Mouse (Mus musculus): Measurements from ENCODE around the gene Tenm1. TPM values are rescaled to one million over a fixed set of nuclear protein-coding genes. Genes with fewer than 3 reads are reported as not detected.

Gene Tenm1
- polyA plus RNA-seq, 1 experiment from 2014 or later = 2.8 TPM

DNA sequence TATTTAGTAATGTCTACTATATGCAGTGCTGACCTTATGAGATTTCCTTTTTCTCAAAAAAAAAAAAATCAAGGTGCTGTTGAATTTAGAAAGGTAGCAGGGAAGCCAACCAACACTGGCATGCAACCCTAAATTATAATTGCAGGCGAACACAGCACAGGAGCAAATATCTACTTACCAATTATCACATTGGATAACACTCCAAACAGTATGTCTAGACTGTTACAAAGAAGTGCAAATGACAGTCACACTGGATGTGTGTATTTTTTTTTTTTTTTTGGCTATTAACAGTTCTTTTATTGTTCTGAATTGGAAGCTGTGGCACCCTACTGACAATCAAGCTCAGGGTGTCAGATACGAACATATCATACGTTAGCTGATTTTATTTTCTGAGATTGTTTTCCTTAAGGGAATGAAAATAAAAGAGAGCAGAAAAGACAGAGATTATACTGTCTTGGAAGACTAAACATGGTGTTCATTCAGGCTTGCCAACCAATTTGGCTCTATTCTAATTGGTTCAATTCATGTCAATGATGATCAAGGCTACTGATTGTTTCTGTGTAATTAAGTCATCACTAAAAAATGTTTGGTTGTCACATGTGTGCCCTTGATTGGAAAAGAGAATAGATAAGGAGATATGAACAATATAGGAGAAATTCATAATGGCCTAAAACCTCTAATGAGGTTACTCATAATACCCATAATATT is 710.7 kb downstream of the Tenm1 start:
- H3K4me3 ChIP-seq (replicated peaks) = no peak overlapping the region
- 84% methylated on average over 3 of the region's 3 CpGs for WGBS
- no peaks in the 10 kb centered on the region for H3K9me3 ChIP-seq
- H3K27me3 ChIP-seq (replicated peaks) = no peaks in the 10 kb centered on the region
- no peaks in the 10 kb centered on the region for H3K36me3 ChIP-seq
- H3K9ac ChIP-seq = no peak overlapping the region
- no peak for ATAC-seq (ENCODE audit: insufficient read depth, low FRiP score, low read depth)
- H3K27ac ChIP-seq = no peak overlapping the region
- no peaks in the 10 kb centered on the region for H3K4me1 ChIP-seq
- no peak overlapping the region for H3K4me2 ChIP-seq

DNA sequence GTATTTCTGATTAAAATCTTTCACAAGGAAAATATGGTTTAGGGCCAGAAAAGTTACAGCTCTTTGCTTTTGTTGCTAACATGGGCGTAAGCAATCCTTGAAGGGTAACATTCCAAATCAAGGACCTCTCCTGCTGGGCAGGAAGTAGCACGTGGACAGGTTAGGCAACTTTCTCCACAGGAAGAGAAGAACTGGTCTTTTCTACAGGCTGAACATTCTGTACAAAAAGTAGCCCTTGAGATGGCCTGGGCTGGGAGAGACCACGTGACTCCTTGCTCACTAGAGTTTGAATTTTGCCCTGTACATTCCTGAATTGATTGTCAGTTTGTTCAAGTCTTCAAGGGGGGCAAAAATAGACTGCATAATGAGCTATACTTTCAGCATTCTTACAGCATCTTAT is 728.6 kb downstream of the Tenm1 start:
- Histone ChIP-seq H3K27ac (no peak overlapping the region), H3K4me1 (no peaks in the 10 kb centered on the region), H3K9ac (no peak overlapping the region), H3K4me2 (no peak overlapping the region), H3K27me3 (replicated peaks) (no peaks in the 10 kb centered on the region), H3K9me3 (no peaks in the 10 kb centered on the region), H3K4me3 (replicated peaks) (no peak overlapping the region), H3K36me3 (no peaks in the 10 kb centered on the region)
- 53% methylated on average over 3 of the region's 3 CpGs for WGBS
- ATAC-seq (ENCODE audit: insufficient read depth, low FRiP score, low read depth) = no peak

DNA sequence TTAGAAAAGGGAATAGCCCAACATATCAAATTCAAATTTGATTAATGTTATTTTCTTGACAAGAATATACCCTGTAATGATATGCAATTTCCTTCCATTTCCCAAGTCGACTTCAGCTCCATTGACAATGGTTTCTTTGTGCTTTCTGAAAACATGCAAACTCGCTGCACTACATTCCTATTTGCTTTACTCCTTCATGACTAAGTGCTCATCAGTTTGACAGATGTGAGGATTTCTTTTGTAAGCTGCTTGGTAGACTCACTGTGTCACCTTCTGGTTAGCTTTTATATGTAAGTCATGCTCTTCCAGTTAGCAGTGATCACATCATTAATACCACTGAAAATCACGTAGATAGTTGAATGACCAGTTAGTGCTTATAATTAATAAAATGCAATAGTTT is 781.8 kb downstream of the Tenm1 start:
- Histone ChIP-seq H3K36me3 (no peaks in the 10 kb centered on the region), H3K4me1 (no peaks in the 10 kb centered on the region), H3K27me3 (replicated peaks) (no peaks in the 10 kb centered on the region), H3K4me3 (replicated peaks) (no peak overlapping the region), H3K9me3 (no peaks in the 10 kb centered on the region), H3K27ac (no peak overlapping the region), H3K9ac (no peak overlapping the region), H3K4me2 (no peak overlapping the region)
- 62% methylated on average over 3 of the region's 3 CpGs for WGBS
- ATAC-seq (ENCODE audit: insufficient read depth, low FRiP score, low read depth) = no peak

DNA sequence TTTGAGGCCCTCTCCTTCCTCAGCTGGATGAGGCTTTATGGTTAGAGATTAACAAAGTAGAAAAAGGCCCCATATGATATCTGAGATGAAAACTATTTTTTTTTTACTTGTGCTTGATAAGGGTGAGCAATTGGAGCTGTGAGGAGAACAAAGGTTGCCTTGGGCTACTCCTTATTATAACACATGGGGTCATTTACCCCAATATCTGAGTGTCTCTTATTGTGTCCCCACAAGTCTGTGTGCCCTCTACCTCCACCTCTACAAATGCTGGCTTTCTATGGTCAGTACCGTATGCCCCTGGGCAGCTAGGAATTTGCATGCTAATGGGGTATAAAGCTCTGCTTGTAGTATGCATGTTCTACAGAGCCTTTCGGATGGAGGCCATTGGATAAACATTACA is 848.4 kb downstream of the Tenm1 start:
- ATAC-seq (ENCODE audit: insufficient read depth, low FRiP score, low read depth) = no peak
- H3K27ac ChIP-seq = no peak overlapping the region
- no peaks in the 10 kb centered on the region for H3K36me3 ChIP-seq
- H3K9ac ChIP-seq = no peak overlapping the region
- WGBS = 59% methylated on average over 2 of the region's 2 CpGs
- H3K27me3 ChIP-seq (replicated peaks) = no peaks in the 10 kb centered on the region
- H3K9me3 ChIP-seq = no peaks in the 10 kb centered on the region
- H3K4me3 ChIP-seq (replicated peaks) = no peak overlapping the region
- H3K4me1 ChIP-seq = no peaks in the 10 kb centered on the region
- no peak overlapping the region for H3K4me2 ChIP-seq

DNA sequence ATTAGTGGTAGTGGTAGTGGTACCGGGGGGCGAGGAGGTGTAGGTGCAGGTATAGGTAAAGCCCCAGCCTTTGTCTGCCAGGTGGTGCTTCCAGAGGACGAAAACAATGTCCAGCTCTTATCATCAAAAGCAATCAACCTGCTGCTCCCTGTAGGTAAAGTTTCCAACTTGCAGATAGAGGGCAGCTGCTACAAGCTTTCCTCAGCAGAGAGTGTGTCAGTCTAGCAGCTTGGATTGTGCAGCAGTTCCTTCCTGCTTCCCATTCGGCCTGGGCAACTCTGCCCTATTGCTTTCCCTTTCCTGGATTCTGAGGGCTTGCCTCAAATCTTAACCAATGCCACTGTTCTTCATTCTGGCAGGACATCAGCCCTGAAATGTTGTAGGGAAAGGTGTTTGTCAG is 870.2 kb downstream of the Tenm1 start:
- Histone ChIP-seq H3K9ac (no peak overlapping the region), H3K27ac (no peak overlapping the region), H3K4me1 (no peaks in the 10 kb centered on the region), H3K27me3 (replicated peaks) (no peaks in the 10 kb centered on the region), H3K36me3 (no peaks in the 10 kb centered on the region), H3K4me3 (replicated peaks) (no peak overlapping the region), H3K4me2 (no peak overlapping the region), H3K9me3 (no peaks in the 10 kb centered on the region)
- WGBS = 67% methylated on average over 4 of the region's 4 CpGs
- no peak for ATAC-seq (ENCODE audit: insufficient read depth, low FRiP score, low read depth)

DNA sequence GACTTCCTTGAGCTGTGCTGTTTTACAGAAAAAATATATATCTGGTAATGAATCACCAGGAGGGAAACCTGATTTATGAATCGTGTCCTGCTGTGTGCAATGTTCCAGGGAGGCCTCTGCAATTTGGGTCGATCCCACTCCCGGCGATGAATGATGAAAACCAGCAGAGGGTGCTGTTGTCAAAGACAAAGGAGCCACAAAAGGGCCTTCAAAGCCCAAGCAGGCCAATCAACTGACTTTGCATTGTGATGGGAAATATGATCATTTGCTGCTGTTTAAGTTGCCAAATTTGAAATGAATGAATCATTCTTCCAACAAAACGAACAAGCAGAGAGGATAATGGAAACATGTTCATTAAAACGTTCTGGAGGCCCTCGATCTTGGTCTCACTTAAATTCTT is 871.6 kb downstream of the Tenm1 start:
- Histone ChIP-seq H3K27me3 (replicated peaks) (no peaks in the 10 kb centered on the region), H3K4me1 (no peaks in the 10 kb centered on the region)

DNA sequence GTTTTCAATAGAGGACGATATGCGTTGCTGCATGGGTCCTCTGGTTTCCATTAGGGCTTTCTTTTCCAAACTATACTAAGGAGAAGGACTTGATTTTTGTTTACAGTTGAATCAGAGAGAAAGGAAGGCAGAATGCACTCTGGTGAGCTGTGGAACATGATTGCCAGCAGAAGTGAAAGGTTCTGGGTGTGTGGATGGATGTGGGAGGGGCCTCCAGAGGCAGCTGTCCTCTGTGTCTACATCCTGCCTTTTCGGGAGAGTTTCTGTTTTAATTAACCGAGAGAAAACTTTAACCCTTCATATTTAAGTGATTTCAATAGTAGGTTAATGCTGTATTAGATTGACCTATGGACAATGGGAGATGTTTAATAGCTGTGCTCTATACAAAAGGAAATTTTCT is 880.4 kb downstream of the Tenm1 start:
- Histone ChIP-seq H3K27me3 (replicated peaks) (no peaks in the 10 kb centered on the region), H3K27ac (no peak overlapping the region), H3K4me3 (replicated peaks) (no peak overlapping the region), H3K9ac (no peak overlapping the region), H3K9me3 (no peaks in the 10 kb centered on the region), H3K4me2 (no peak overlapping the region), H3K36me3 (no peaks in the 10 kb centered on the region), H3K4me1 (no peaks in the 10 kb centered on the region)
- ATAC-seq (ENCODE audit: insufficient read depth, low FRiP score, low read depth) = no peak
- 63% methylated on average over 4 of the region's 4 CpGs for WGBS

More for the DNA sequence above, 871.6 kb downstream of the Tenm1 start:
- 21% methylated on average over 7 of the region's 7 CpGs for WGBS
- Histone ChIP-seq H3K4me3 (replicated peaks) (no peak overlapping the region), H3K4me2 (no peak overlapping the region), H3K36me3 (no peaks in the 10 kb centered on the region), H3K9ac (no peak overlapping the region), H3K9me3 (no peaks in the 10 kb centered on the region), H3K27ac (no peak overlapping the region)
- no peak for ATAC-seq (ENCODE audit: insufficient read depth, low FRiP score, low read depth)

DNA sequence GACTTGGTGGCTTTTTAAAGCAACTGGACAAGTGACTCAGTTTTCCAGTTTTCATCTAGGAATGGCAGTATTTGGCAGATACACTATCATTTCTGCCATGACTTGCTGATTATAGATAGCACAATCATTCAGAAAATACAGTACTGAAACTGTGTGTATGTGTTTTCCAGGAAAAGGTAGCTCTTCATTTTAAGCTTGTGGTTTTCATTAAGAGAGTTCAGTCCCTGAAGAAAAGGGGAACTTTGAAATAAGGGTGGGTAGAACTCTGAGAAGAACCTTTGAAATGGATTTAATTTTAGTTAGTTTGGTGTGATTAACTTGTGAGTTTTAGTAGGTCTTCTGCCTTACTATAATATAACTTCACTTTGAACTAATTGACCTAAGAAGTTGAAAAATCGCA is 883.9 kb downstream of the Tenm1 start:
- ATAC-seq (ENCODE audit: insufficient read depth, low FRiP score, low read depth) = no peak
- Histone ChIP-seq H3K4me2 (no peak overlapping the region), H3K27me3 (replicated peaks) (no peaks in the 10 kb centered on the region), H3K36me3 (no peaks in the 10 kb centered on the region), H3K4me3 (replicated peaks) (no peak overlapping the region), H3K9me3 (no peaks in the 10 kb centered on the region), H3K4me1 (no peaks in the 10 kb centered on the region), H3K9ac (no peak overlapping the region), H3K27ac (no peak overlapping the region)
- 94% methylated on average over 1 of the region's 1 CpGs for WGBS

DNA sequence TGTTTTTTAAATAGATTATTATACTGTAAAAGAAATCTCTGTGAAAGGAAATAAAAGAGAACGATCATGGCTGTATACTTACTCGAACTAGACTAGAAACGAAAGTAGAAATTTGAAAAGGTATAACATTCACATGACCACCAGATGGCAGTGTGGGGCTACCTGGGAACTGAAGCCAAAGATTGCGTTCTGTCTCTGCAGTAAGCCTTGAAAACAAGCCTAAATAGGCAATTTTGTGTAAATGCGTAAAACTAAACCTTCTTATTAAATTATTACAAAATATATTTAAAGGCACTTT is 888.2 kb downstream of the Tenm1 start:
- H3K9me3 ChIP-seq = no peaks in the 10 kb centered on the region
- no peak overlapping the region for H3K9ac ChIP-seq
- no peak overlapping the region for H3K27ac ChIP-seq
- H3K36me3 ChIP-seq = no peaks in the 10 kb centered on the region
- H3K4me2 ChIP-seq = peak overlapping the region; percentile 35
- no peaks in the 10 kb centered on the region for H3K27me3 ChIP-seq (replicated peaks)
- H3K4me3 ChIP-seq (replicated peaks) = peak overlapping the region; percentile 11; the same call in 1 of the 2 replicates
- ATAC-seq (ENCODE audit: insufficient read depth, low FRiP score, low read depth) = no peak
- WGBS = 31% methylated on average over 5 of the region's 5 CpGs
- H3K4me1 ChIP-seq = no peaks in the 10 kb centered on the region

DNA sequence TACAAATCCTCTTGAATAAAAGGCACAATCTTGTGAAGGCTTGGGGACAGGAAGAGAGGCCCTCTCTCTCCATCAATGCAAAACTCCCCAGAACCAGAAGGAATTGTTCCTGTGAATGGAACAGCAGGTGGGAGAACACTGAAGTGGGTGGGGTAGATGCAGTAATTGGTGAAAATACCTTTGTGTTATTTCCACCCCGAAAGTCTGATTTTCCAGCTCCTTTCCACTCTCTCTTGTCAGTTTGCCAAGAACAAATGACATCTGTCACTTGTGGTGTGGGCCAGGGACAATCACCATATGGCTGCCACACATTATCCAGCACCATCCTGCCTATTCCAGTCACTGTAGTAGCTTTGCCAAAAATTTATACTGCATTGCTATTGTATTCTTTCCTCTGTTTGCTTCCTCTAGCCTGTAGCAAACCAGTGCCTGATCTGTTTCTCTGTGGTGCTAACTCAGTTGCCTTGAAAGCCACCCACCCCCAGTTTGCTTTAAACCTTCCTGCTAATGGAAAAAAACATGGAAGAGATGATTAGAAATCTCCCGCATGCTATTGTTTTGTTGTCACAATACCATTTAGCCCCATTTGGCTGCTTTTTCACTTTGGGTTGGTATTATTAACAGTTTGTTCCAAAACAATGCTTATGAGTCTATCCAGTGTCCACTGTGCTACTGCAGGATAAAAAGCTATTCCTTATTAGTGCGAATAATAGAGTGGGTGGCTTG is 888.7 kb downstream of the Tenm1 start:
- WGBS = 33% methylated on average over 3 of the region's 3 CpGs
- H3K9ac ChIP-seq = no peak overlapping the region
- no peaks in the 10 kb centered on the region for H3K4me1 ChIP-seq
- no peak overlapping the region for H3K27ac ChIP-seq
- H3K9me3 ChIP-seq = no peaks in the 10 kb centered on the region
- ATAC-seq (ENCODE audit: insufficient read depth, low FRiP score, low read depth) = no peak
- peak overlapping the region; percentile 35 for H3K4me2 ChIP-seq
- H3K27me3 ChIP-seq (replicated peaks) = no peaks in the 10 kb centered on the region
- H3K4me3 ChIP-seq (replicated peaks) = peak overlapping the region; percentile 11; the same call in 1 of the 2 replicates
- no peaks in the 10 kb centered on the region for H3K36me3 ChIP-seq

DNA sequence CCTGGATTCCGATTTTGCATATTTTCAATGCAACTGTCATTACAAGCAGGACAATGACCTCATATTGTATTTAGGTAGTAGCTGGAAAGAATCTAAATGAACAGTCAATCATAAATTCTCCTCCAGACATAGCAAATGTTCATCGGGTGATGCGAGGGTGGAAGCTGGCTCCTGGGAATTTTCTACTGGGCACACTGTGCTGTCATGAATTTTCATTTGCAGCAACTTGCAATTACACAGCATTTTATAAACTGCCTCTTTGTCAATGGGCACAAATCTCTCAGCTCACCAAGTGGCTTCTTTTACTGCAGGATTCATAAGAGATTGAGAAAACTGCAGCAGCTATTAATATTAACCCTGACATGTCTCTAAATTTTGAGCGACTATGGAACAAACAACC is 898.2 kb downstream of the Tenm1 start:
- no peak overlapping the region for H3K4me3 ChIP-seq (replicated peaks)
- 81% methylated on average over 4 of the region's 4 CpGs for WGBS
- no peak for ATAC-seq (ENCODE audit: insufficient read depth, low FRiP score, low read depth)

DNA sequence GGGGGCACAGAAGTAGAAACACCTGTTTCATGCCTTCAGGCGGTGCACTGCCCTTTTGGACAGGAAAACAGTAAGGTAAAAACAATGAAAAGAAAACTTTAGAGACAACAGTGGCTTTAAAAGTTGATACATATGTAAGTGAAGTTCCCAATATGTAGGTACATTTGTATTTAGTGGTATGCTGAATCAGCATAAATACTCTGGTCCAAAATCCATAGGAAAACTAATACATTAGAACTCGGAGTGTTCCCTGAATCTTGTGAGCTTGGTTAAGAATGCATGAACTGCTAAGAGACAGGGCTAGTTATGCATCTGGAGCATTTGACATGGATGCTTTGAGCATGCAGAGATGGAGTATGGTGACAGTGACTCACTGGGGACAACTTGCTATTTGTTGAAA is 906.1 kb downstream of the Tenm1 start:
- ATAC-seq (ENCODE audit: insufficient read depth, low FRiP score, low read depth) = no peak
- no peak overlapping the region for H3K4me3 ChIP-seq (replicated peaks)
- no peaks in the 10 kb centered on the region for H3K4me1 ChIP-seq
- H3K27me3 ChIP-seq (replicated peaks) = no peaks in the 10 kb centered on the region
- no peak overlapping the region for H3K9ac ChIP-seq
- no peaks in the 10 kb centered on the region for H3K9me3 ChIP-seq
- no peak overlapping the region for H3K4me2 ChIP-seq
- WGBS = 91% methylated on average over 2 of the region's 2 CpGs
- H3K27ac ChIP-seq = no peak overlapping the region
- H3K36me3 ChIP-seq = no peaks in the 10 kb centered on the region

More for the DNA sequence above, 898.2 kb downstream of the Tenm1 start:
- Histone ChIP-seq H3K4me2 (no peak overlapping the region), H3K27me3 (replicated peaks) (no peaks in the 10 kb centered on the region), H3K27ac (no peak overlapping the region), H3K9ac (no peak overlapping the region), H3K36me3 (no peaks in the 10 kb centered on the region), H3K9me3 (no peaks in the 10 kb centered on the region), H3K4me1 (no peaks in the 10 kb centered on the region)

Measured in stomach, embryonic 15.5 days (tissue).